Mouse (Mus musculus): ENCODE results near the gene Tmem17. TPM values are rescaled to one million over a fixed set of nuclear protein-coding genes. Genes with fewer than 3 reads are reported as not detected.

Tmem17 gene
- total RNA-seq, 2 experiments from 2014 or later = 1.7 to 2.2 TPM

- no peak for DNase-seq
- intact Hi-C loops (cut with DNase I) = no loop called here
These were observed 52.8 kb downstream of the Tmem17 start for GRCm38 (mm10) chr11:22564676-22565075.

Other genes with a start within 250 kb of the Tmem17 start
- 100 to 1,000 TPM; 103 to 124 TPM for gene Ehbp1, start 169.8 kb upstream of the Tmem17 start, total RNA-seq (2021)

Measured in heart, postnatal 36 days (tissue).